Mouse (Mus musculus) brain, embryonic 14.5 days (tissue): ENCODE results near the gene Gdf1. TPM values are rescaled to one million over a fixed set of nuclear protein-coding genes. Genes with fewer than 3 reads are reported as not detected.

Experiments used
- DNase-seq: peaks from one replicate; pipeline ENCODE4 v3.0.0-alpha.2; 2011; ENCODE audit warnings: low read depth
- CTCF ChIP-seq: fragments of 200-500 bp; IDR thresholded peaks from 2 replicates; pipeline ENCODE4 v1.5.1; 2012; ENCODE audit warnings: inconsistent platforms, mild to moderate bottlenecking, moderate library complexity, borderline replicate concordance; ENCODE audit not compliant: insufficient read depth, insufficient read length; ENCODE audit errors: extremely low read depth
- POLR2A ChIP-seq: fragments of 200-500 bp; IDR thresholded peaks from 2 replicates; pipeline ENCODE4 v1.6.1; 2012; ENCODE audit warnings: mild to moderate bottlenecking, inconsistent platforms, borderline replicate concordance; ENCODE audit not compliant: poor library complexity, insufficient read depth, insufficient read length, severe bottlenecking; ENCODE audit errors: extremely low read depth
- polyA plus RNA-seq: library from polyadenylated mRNA; depleted of rRNA; stranded (reverse); fragments of >200 nt; gene quantifications from 2 replicates; pipeline ENCODE4 v1.2.3, GENCODE M21; 2012; rRNA removed

Gdf1 gene
- polyA plus RNA-seq, 1 experiment: 10.2 TPM

- no peak for TF ChIP-seq POLR2A
- DNase-seq: no peak
These were observed 44.0 kb downstream of the Gdf1 start, which contains the start of gene Comp for GRCm38 (mm10) chr8:70373397-70374317. TSS of gene Comp (plus strand) at chr8:70373558.

DNA sequence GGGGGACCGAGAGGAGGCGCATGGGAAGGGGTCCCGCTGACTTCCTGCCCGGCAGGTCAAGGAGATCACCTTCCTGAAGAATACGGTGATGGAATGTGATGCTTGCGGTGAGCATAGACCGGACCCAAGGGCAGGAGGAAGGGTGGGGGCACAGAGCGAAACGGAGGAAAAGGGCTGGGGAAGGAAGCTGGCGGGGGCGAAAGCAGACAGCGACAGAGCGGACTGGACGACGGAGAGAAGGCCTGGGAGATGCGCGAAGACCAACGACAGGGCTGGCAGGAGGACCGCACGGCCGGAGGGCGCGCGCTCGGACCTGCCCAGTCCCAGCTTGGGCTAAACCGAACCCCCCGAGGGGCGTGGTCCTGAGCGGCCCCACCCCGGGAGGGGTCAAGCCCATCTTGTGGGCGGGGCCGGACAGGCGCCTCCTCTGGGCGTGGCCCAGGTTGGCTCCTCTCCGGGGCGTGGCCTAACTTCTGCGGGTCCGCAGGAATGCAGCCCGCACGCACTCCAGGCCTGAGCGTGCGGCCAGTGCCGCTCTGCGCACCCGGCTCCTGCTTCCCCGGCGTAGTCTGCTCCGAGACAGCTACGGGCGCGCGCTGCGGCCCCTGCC, 44.8 kb downstream of the Gdf1 start:
- DNase-seq: peak; percentile 42

GRCm38 (mm10) chr8:70375212-70375859, 45.7 kb downstream of the Gdf1 start:
- DNase-seq: no peak
- TF ChIP-seq POLR2A: no peak
- TF ChIP-seq CTCF: no peak

More for the DNA sequence above, 44.8 kb downstream of the Gdf1 start:
- TF ChIP-seq CTCF (no peak), POLR2A (no peak)

DNA sequence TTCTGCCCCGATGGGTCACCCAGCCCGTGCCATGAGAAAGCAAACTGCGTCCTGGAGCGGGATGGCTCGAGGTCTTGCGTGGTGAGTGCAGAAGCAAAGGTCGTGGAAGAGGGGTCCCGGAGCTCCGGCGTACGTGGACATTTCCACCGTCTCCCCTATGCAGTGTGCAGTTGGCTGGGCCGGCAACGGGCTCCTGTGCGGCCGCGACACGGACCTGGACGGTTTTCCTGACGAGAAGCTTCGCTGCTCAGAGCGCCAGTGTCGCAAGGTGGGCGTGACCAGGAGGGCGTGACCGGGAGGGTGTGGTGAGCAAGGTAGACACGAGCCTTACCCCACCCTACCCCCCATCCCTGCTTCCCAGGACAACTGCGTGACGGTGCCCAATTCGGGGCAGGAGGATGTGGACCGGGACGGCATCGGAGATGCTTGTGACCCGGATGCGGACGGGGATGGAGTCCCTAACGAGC, 46.7 kb downstream of the Gdf1 start:
- TF ChIP-seq CTCF (no peak), POLR2A (no peak)
- no peak for DNase-seq

GRCm38 (mm10) chr8:70377049-70377448, 47.4 kb downstream of the Gdf1 start:
- no peak for TF ChIP-seq POLR2A
- no peak for TF ChIP-seq CTCF
- DNase-seq: no peak

DNA sequence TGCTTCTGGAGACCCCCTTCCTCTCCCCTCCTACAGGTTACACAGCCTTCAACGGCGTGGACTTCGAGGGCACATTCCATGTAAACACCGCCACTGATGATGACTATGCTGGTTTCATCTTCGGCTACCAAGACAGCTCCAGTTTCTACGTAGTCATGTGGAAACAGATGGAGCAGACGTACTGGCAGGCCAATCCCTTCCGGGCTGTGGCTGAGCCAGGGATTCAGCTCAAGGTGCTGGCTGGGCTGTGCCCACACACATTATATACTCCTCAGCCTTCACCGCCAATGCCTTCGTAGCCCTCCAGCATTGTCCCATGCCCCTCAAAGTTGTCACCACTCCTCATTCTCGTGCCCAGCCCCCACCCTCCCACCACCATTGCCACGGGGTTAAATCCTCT, 50.5 kb downstream of the Gdf1 start:
- TF ChIP-seq POLR2A (no peak), CTCF (no peak)
- no peak for DNase-seq

Other genes with a start within 250 kb of the Gdf1 start
- gene Hapln4, start 246.4 kb upstream of the Gdf1 start, polyA plus RNA-seq: 0.26 and 0.74 TPM in 2 replicates
- gene Ncan, start 208.9 kb upstream of the Gdf1 start, polyA plus RNA-seq: 69.8 and 144 TPM in 2 replicates
- 17.5 and 24.0 TPM in 2 replicates for gene Nr2c2ap, start 198.5 kb upstream of the Gdf1 start, polyA plus RNA-seq
- 19.1 and 20.0 TPM in 2 replicates for gene Rfxank, start 190.7 kb upstream of the Gdf1 start, polyA plus RNA-seq
- gene Borcs8, start 190.3 kb upstream of the Gdf1 start, polyA plus RNA-seq: 93.3 and 126 TPM in 2 replicates
- 0.22 and 0.33 TPM in 2 replicates for gene Mef2b, start 190.1 kb upstream of the Gdf1 start, polyA plus RNA-seq
- 95.9 and 171 TPM in 2 replicates for gene Tmem161a, start 157.5 kb upstream of the Gdf1 start, polyA plus RNA-seq
- gene Slc25a42, start 117.5 kb upstream of the Gdf1 start, polyA plus RNA-seq: 26.2 and 26.8 TPM in 2 replicates
- 149 and 191 TPM in 2 replicates for gene Sugp2, start 95.6 kb upstream of the Gdf1 start, polyA plus RNA-seq
- gene Armc6, start 95.4 kb upstream of the Gdf1 start, polyA plus RNA-seq: 96.9 and 115 TPM in 2 replicates
- 68.5 and 80.2 TPM in 2 replicates for gene Homer3, start 47.0 kb upstream of the Gdf1 start, polyA plus RNA-seq
- gene Ddx49, start 27.3 kb upstream of the Gdf1 start, polyA plus RNA-seq: 61.3 and 66.2 TPM in 2 replicates
- 263 and 350 TPM in 2 replicates for gene Cope, start 27.3 kb upstream of the Gdf1 start, polyA plus RNA-seq
- 34.1 and 45.1 TPM in 2 replicates for gene Cers1, start 14.0 kb upstream of the Gdf1 start, polyA plus RNA-seq
- gene Upf1, start 23.5 kb downstream of the Gdf1 start, polyA plus RNA-seq: 20.5 and 40.3 TPM in 2 replicates
- 0.12 and 0.64 TPM in 2 replicates for gene Comp, start 43.7 kb downstream of the Gdf1 start, polyA plus RNA-seq
- 49.7 and 77.0 TPM in 2 replicates for gene Crtc1, start 109.8 kb downstream of the Gdf1 start, polyA plus RNA-seq
- 46.7 and 50.6 TPM in 2 replicates for gene Klhl26, start 147.2 kb downstream of the Gdf1 start, polyA plus RNA-seq
- gene Tmem59l, start 157.5 kb downstream of the Gdf1 start, polyA plus RNA-seq: 64.8 and 68.6 TPM in 2 replicates
- 1.4 and 2.5 TPM in 2 replicates for gene Crlf1, start 163.3 kb downstream of the Gdf1 start, polyA plus RNA-seq
- 175 and 234 TPM in 2 replicates for gene Rex1bd, start 176.9 kb downstream of the Gdf1 start, polyA plus RNA-seq
- gene Uba52, start 181.0 kb downstream of the Gdf1 start, polyA plus RNA-seq: 1,073 and 1,241 TPM in 2 replicates
- 485 and 597 TPM in 2 replicates for gene Fkbp8, start 197.9 kb downstream of the Gdf1 start, polyA plus RNA-seq
- 44.5 and 52.0 TPM in 2 replicates for gene Kxd1, start 198.1 kb downstream of the Gdf1 start, polyA plus RNA-seq
- gene Ell, start 209.6 kb downstream of the Gdf1 start, polyA plus RNA-seq: 26.6 and 27.0 TPM in 2 replicates